Mouse (Mus musculus): ENCODE measurements around the gene Mdm2.
"Not testable (repeated sequence)": the region's sequence is repeated elsewhere in the genome, so short reads cannot be mapped to it uniquely, and the experiment has no call there.

The Mdm2 gene

GRCm38 (mm10) chr10:117748276-117749049 lies 37.9 kb upstream of the Mdm2 start:
- no peak for DNase-seq (ENCODE audit: low spot score)

- no peak for DNase-seq (ENCODE audit: low spot score)
Observed at GRCm38 (mm10) chr10:117747711-117748110, 37.2 kb upstream of the Mdm2 start.

GRCm38 (mm10) chr10:117746297-117746883 lies 35.8 kb upstream of the Mdm2 start, which contains the start of gene Slc35e3:
Slc35e3 (minus strand) TSS chr10:117746365.
- peak; percentile 95 for DNase-seq (ENCODE audit: low spot score)

GRCm38 (mm10) chr10:117745570-117746296 lies 35.2 kb upstream of the Mdm2 start:
- DNase-seq (ENCODE audit: low spot score), result not testable (repeated sequence)

GRCm38 (mm10) chr10:117743917-117744316 lies 33.4 kb upstream of the Mdm2 start:
- DNase-seq (ENCODE audit: low spot score), result no peak

GRCm38 (mm10) chr10:117743182-117743581 lies 32.6 kb upstream of the Mdm2 start:
- no peak for DNase-seq (ENCODE audit: low spot score)

GRCm38 (mm10) chr10:117742618-117743017 lies 32.1 kb upstream of the Mdm2 start:
- DNase-seq (ENCODE audit: low spot score), result no peak

GRCm38 (mm10) chr10:117741698-117742475 lies 31.3 kb upstream of the Mdm2 start:
- no peak for DNase-seq (ENCODE audit: low spot score)

GRCm38 (mm10) chr10:117740921-117741320 lies 30.4 kb upstream of the Mdm2 start:
- DNase-seq (ENCODE audit: low spot score), result no peak

GRCm38 (mm10) chr10:117740171-117740570 lies 29.6 kb upstream of the Mdm2 start:
- no peak for DNase-seq (ENCODE audit: low spot score)

- no peak for DNase-seq (ENCODE audit: low spot score)
Observed at GRCm38 (mm10) chr10:117739648-117739948, 29.0 kb upstream of the Mdm2 start.

GRCm38 (mm10) chr10:117738928-117739647 lies 28.5 kb upstream of the Mdm2 start:
- no peak for DNase-seq (ENCODE audit: low spot score)

- no peak for DNase-seq (ENCODE audit: low spot score)
Observed at GRCm38 (mm10) chr10:117738140-117738921, 27.8 kb upstream of the Mdm2 start.

GRCm38 (mm10) chr10:117737498-117737897 lies 26.9 kb upstream of the Mdm2 start:
- not testable (repeated sequence) for DNase-seq (ENCODE audit: low spot score)

GRCm38 (mm10) chr10:117737075-117737474 lies 26.5 kb upstream of the Mdm2 start:
- no peak for DNase-seq (ENCODE audit: low spot score)

GRCm38 (mm10) chr10:117736573-117736972 lies 26.0 kb upstream of the Mdm2 start:
- no peak for DNase-seq (ENCODE audit: low spot score)

GRCm38 (mm10) chr10:117735396-117735795 lies 24.8 kb upstream of the Mdm2 start:
- not testable (repeated sequence) for DNase-seq (ENCODE audit: low spot score)

- not testable (repeated sequence) for DNase-seq (ENCODE audit: low spot score)
Observed at GRCm38 (mm10) chr10:117734104-117734852, 23.7 kb upstream of the Mdm2 start.

- not testable (repeated sequence) for DNase-seq (ENCODE audit: low spot score)
Observed at GRCm38 (mm10) chr10:117733626-117734025, 23.1 kb upstream of the Mdm2 start.

All from embryo, embryonic 10.5 days (tissue).